Mouse (Mus musculus) brain, embryonic 14.5 days (tissue): ENCODE data around the gene Papss1.

ENCODE experiments used
- CTCF ChIP-seq: fragments of 200-500 bp; IDR thresholded peaks from 2 replicates; pipeline ENCODE4 v1.5.1; 2012; ENCODE audit warnings: inconsistent platforms, mild to moderate bottlenecking, moderate library complexity, borderline replicate concordance; ENCODE audit not compliant: insufficient read depth, insufficient read length; ENCODE audit errors: extremely low read depth
- POLR2A ChIP-seq: fragments of 200-500 bp; IDR thresholded peaks from 2 replicates; pipeline ENCODE4 v1.6.1; 2012; ENCODE audit warnings: mild to moderate bottlenecking, inconsistent platforms, borderline replicate concordance; ENCODE audit not compliant: poor library complexity, insufficient read depth, insufficient read length, severe bottlenecking; ENCODE audit errors: extremely low read depth

DNA sequence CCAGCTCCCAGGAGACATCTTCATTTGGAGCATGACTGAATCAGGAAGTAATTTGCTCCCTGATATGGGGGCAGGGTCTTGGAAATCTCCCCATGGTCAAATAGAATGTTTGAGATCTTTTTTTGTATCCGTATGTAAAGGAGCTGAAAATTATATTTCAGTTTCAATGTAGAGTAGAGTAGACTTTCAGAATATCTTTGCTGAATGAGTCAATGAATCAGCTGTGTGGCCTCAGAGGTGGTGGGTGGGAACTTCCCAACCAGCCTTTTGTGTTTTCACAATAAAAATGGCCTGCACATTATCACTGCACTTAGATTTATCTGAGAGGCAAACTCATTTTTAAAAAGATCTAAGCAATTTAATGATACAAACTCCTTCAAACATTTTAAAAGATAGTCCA, 58.6 kb downstream of the Papss1 start:
- TF ChIP-seq CTCF, result no peak
- no peak for TF ChIP-seq POLR2A
